Mouse (Mus musculus) cerebellum, postnatal 14 days (tissue): ENCODE results near the gene 4930524N10Rik.

Experiments
- DNase-seq, 2 experiments: peaks; one replicate each; pipeline ENCODE4 v3.0.0; 2021; ENCODE audit warnings: mixed read lengths in 2 of 2

Gene 4930524N10Rik

DNA sequence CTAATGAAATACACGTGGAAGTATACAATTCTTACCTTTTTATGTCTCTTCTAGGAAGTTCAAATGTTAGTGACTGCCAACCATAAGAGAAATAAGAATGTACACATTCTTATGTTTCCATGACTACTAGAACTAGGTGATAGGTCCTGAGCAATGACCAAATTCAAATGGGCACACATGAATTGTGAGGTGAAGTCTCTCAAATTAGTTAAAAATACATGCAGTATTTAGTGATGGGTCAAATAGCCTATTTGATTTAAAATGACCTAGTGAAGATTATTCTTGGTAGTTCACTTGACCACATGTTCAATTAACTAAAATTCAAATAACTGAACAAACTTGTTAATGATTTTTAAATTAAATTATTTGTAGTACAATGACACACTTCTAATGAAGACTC lies at the start of gene 4930524N10Rik:
Gene 4930524N10Rik, minus strand, starts transcription at position 101 of the 400 bp plus-strand sequence.
- no peak for DNase-seq

DNA sequence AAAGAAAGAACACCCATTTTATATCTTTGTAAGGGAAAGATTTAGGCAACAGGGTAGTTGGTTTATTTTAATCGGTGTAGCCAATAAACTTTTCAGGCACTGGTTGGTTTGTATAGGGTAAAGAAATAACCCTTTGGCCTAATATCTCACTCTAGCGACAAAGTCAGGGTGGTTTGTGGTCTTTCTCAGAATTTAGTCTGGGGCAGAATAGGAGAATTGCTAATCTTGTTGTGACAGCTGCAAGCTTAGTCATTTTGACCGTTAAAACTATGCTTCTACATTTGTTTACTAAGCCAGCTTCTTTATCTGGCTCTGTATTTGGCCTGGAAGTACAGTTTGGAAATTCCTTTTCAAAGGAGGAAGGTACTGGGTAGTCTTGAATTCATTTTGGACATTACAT lies 6.8 kb upstream of the 4930524N10Rik start:
- DNase-seq = no peak

DNA sequence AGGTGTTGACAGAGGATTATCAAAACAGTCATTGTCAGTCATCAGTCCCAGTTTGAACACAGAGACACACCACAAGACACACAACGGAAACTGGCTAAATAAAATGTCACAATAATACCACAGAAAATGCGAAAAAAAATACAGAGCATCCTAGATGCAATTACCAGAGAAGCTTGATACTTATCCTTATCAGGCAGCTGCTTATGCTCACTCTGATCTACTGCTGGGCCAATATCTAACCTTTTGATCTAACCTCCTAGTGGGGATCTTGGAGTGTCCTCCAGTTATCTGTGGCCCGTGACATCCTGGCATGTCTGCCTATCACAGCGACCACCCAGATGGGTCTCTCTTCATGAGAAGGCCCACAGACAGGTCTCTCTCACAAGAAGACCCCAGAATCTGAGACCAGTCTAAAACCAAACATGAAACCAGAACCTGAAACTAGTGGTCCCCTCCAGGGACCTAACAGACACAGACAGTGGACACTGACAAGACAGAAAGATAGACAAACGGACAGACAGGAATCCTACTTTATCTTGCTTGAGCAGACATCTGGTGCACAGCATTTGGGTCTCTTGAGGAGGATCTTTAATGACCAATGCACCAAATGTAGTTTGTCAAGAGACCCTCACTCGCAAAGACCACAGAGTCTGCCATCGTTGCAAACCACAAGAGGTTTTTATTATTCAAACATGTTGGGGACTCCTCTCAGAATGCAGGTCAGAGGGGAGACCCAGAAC lies 6.3 kb upstream of the 4930524N10Rik start:
- no peak for DNase-seq

DNA sequence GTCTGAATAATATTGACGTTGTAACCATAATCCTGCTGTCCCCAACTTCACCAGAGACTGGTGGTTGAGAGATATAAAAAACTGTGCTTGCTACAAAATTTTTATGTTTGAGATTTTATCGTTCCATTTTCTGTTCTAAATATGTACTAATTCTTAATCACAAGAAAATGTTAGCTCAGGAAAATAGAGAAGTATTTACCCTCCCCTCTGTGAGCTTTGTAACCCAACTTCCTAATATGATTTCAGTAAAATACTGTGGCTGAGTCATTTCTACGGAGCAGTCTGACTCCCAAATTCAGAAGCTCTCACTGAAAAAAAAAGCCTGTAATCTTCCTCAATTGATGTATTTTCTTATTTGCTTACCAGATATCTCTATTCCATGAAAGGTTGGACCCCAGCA lies 4.7 kb upstream of the 4930524N10Rik start:
- DNase-seq = no peak
